Mouse (Mus musculus) bone marrow, adult 2 months (tissue): ENCODE measurements around the gene Mef2b. TPM values are rescaled to one million over a fixed set of nuclear protein-coding genes. Genes with fewer than 3 reads are reported as not detected.

Source experiments
- H3K27ac ChIP-seq: fragments of 200-500 bp; 2 replicates; pipeline ENCODE4 v1.5.1; 2012; ENCODE audit warnings: low read depth, mild to moderate bottlenecking, control low read depth, inconsistent platforms, low read length; ENCODE audit not compliant: control insufficient read depth, poor library complexity, insufficient read depth
- H3K4me1 ChIP-seq: fragments of 200-500 bp; 2 replicates; pipeline ENCODE4 v1.6.1; 2011; ENCODE audit warnings: low read length; ENCODE audit not compliant: control insufficient read depth, insufficient read depth
- H3K4me3 ChIP-seq: fragments of 200-500 bp; replicated peaks from 2 replicates; pipeline ENCODE3; 2011; ENCODE audit warnings: mild to moderate bottlenecking, low read depth, low read length, control low read depth; ENCODE audit not compliant: control insufficient read depth
- CTCF ChIP-seq: fragments of 200-500 bp; IDR thresholded peaks from 2 replicates; pipeline ENCODE4 v1.5.1; 2011; ENCODE audit warnings: low read length, control low read depth; ENCODE audit not compliant: control insufficient read depth, insufficient read depth
- POLR2A ChIP-seq: fragments of 200-500 bp; IDR thresholded peaks from 2 replicates; pipeline ENCODE4 v1.6.1; 2011; ENCODE audit warnings: low read depth, mild to moderate bottlenecking, control low read depth, low read length, borderline replicate concordance; ENCODE audit not compliant: control insufficient read depth
- WGBS: fragments of 180-500 bp; shearing (Covaris S2); methylation state at CpG from one replicate; pipeline ENCODE4 v1.1.7; 2018; 5-methylcytosine and 5-hydroxymethylcytosine counted together
- polyA plus RNA-seq: library from polyadenylated mRNA; stranded (reverse); fragments of >200 nt; gene quantifications from 2 replicates; pipeline ENCODE4 v1.2.4, GENCODE M21; 2011; ENCODE audit warnings: low replicate concordance; ENCODE audit not compliant: missing spikeins, insufficient read depth, insufficient read length

Mef2b gene
- polyA plus RNA-seq: 1.3 and 2.7 TPM in 2 replicates

DNA sequence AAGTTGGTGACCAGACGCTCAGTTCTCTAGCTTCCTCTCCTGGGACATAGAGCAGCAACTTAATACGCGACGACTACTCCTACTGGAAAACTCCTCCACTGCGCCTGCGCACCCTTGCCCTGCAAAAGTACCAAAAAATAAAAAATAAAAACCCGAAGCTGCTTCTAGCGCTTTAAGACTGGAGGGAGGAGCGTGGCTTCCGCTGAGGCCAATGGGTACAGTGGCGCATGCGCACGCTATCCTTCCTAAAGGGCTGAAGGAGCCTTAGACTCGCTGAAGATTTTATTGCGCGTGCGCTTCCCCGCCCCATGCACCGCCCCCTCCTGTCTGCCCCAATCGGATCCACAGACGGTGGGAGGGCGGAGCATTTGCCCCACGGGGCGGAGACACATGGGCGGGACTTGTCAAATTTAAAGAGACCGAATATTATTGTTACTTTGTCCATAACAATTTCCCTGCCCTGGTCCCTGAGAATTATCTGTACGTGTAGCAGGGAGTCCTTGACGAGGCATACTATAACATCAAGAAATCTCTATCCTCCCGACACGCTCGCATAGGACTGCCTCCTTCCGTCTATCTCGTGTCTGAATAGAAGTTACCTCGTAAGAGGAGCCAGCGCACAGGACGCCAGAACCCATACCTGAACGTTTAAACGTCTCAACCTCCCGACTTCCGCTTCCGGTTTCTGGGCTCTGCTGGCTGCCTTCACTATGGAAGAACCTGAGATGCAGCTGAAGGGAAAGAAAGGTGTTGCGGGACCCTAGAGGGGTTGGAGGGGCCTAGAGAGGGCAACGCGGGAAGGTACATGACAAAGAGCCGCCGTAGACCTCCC, at the start of gene Mef2b, which contains the start of the genes Rfxank and Borcs8:
Gene Mef2b (plus strand): TSS at position 686 of the 832 bp plus-strand sequence.
Gene Rfxank (minus strand): TSS at position 129 of the 832 bp plus-strand sequence.
Gene Borcs8 (plus strand): TSS at position 474 of the 832 bp plus-strand sequence.
- under 1% methylated on average over 46 of the region's 46 CpGs for WGBS
- peak within 1 kb of the TSS; percentile 88 for H3K4me3 ChIP-seq
- H3K4me1 ChIP-seq: peaks cover 2% of the 10 kb centered on the region; the same call in 1 of the 2 replicates
- TF ChIP-seq POLR2A: no peak; the same call in 1 of the 2 replicates
- TF ChIP-seq CTCF: no peak
- peak within 1 kb of the TSS; percentile 89 for H3K27ac ChIP-seq

DNA sequence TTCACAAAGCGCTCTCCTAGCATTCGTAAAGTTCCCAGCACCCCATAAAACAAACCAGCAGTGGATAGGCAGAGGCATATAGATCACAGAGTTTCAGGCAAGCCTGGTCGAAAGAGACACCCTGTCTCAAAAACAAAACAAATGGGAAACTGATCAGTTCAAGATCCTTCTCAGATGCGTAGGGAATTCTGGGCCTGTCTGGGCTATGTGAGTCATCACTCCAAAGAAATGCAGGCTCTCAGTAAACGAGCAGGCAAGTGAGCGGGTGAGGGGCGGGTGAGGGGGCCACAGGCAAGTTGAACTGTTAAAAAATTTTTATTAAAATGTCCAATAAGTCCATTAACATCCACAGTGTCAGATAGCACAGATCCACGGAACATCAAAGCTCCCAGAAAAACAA, 46.7 kb upstream of the Mef2b start:
- H3K4me1 ChIP-seq: no peaks in the 10 kb centered on the region
- no peak for TF ChIP-seq POLR2A
- TF ChIP-seq CTCF: no peak
- no peak overlapping the region for H3K4me3 ChIP-seq
- no peak overlapping the region for H3K27ac ChIP-seq
- WGBS: 74% methylated on average over 8 of the region's 8 CpGs

DNA sequence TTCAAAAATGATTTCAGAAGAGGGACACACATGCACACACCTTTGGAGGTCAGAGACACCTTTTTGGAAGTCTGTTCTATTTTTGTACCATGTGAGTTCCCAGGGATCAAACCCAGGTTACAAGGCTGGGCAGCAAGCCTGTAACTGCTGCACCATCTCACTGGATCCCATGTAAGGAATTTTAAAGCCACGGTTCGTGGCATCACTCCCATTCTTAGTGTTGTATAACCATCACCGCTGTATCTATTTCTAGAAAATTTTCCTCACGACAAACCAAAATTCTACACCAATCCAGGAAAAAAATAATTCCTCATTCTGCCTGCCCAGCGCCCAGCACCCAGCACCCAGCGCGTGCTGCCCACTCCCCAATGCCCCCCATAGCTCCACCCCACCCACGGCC, 40.2 kb upstream of the Mef2b start:
- Histone ChIP-seq H3K4me3 (no peak overlapping the region), H3K4me1 (no peaks in the 10 kb centered on the region), H3K27ac (no peak overlapping the region)
- WGBS: 59% methylated on average over 8 of the region's 8 CpGs
- TF ChIP-seq POLR2A: no peak
- TF ChIP-seq CTCF: no peak

DNA sequence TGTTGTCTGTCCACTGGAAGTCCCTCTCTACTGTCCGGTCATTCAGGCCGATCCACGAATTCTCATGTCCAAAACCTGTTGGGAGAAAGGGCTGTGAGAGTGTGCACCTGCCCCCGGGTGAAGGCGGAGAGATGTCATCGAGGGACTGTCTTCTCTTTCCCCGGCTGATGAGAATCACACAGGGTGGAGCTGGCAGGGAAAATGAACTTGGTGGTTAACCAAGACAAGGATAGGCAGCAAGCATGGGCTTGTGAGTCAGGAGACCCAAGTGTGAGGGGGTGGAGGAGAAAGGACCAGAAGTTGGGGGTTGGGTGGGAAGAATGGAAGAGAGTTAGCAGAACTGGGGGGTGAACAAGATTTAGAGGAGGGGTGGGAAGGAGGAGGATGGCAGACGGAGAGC, 39.3 kb upstream of the Mef2b start:
- no peak overlapping the region for H3K27ac ChIP-seq
- H3K4me3 ChIP-seq: no peak overlapping the region
- H3K4me1 ChIP-seq: no peaks in the 10 kb centered on the region
- WGBS: 76% methylated on average over 8 of the region's 8 CpGs
- TF ChIP-seq POLR2A: no peak
- TF ChIP-seq CTCF: no peak

DNA sequence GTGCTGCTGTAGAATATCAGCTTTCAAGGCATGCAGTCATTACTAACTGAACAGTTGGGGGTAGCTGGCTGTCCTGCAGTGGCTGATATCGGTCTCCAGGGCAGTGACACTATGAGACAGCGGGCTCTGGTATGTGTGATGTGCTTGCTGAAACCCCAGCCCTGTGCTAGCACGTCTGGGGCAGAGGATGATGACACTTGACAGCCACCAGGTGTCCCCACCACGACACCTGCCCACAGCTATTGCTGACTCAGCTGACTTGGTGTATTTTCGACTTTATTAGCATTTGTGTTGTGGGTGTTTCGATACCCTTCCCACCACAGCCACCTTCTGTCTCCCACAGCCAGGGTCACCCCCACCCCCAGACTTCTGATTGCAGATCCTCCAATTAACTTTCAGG, 35.0 kb upstream of the Mef2b start:
- TF ChIP-seq POLR2A: no peak
- TF ChIP-seq CTCF: peak; percentile 89
- no peak overlapping the region for H3K27ac ChIP-seq
- no peak overlapping the region for H3K4me3 ChIP-seq
- peaks cover under 1% of the 10 kb centered on the region for H3K4me1 ChIP-seq
- WGBS: 11% methylated on average over 6 of the region's 6 CpGs

DNA sequence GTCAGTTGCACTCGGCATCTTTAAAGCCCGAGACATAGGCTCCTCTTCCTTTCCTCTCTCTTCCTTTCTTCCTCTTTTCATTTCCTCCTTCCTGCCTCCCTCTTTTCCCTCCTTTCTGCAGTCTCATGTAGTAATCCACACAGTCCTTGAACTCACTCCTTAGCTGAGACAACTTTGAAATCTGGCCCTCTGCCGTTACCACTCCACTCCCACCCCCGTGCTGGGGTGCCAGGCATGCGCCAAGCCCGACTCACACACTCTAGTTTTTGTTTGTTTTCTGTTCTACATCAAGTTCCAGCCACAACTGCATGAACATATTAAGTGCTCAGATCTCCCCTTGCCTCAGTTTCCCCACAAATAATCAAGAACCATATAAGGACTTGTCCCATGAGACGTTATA, 34.6 kb upstream of the Mef2b start:
- Histone ChIP-seq H3K4me1 (peaks cover 2% of the 10 kb centered on the region), H3K27ac (no peak overlapping the region), H3K4me3 (no peak overlapping the region)
- TF ChIP-seq CTCF: no peak
- TF ChIP-seq POLR2A: no peak
- WGBS: 45% methylated on average over 7 of the region's 7 CpGs

DNA sequence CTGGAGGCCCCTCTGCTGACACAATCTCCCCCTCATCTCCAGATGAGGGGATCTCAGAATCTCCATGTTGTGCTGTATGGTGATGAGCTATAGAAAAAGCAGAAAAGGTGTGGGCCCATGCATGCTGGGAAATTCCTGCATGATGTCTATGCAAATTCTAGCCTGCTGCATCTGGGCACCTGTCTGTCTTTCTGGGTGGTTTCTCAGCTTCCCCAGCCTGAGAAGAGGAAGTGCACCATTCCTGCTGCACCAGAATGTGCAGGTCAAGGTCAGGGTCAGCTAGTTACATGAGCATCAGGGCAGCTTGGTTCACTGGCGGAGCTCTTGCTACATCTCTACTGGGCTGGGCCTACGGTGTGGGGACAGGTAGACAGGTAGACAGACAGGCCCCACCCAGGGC, 29.1 kb upstream of the Mef2b start:
- WGBS: 72% methylated on average over 2 of the region's 2 CpGs
- no peak for TF ChIP-seq POLR2A
- no peak for TF ChIP-seq CTCF
- H3K27ac ChIP-seq: no peak overlapping the region
- H3K4me3 ChIP-seq: no peak overlapping the region
- H3K4me1 ChIP-seq: peaks cover 2% of the 10 kb centered on the region

DNA sequence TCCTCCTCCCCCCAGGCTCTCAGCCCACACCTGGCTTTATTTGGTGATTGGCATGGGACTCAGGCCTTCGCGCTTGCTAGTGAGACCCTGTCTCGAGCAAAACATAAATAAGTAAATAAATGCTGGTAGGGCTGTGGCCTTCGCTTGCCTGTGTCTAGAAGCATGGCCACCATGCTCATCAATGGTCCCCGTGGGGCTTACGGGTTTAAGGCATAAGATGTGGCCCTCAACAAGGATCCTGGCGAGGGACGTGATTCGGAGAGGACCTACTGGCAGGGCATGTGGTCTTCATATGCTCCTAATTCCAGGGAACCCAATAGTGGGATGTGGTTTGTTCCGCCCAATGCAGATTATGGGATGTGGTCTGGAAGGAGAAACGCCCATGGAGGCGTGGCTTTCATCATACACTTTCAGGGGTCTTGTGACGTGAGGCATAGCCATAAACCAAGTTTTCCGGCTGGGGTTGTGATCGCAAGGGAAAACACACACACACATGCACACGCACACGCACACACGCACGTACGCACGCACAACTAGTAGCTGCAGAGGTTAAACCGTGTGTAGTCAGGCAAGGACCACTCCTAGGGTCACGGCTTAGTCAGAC, 28.2 kb upstream of the Mef2b start:
- H3K4me1 ChIP-seq: peaks cover 2% of the 10 kb centered on the region; the same call in 1 of the 2 replicates
- TF ChIP-seq POLR2A: no peak
- H3K4me3 ChIP-seq: no peak overlapping the region
- H3K27ac ChIP-seq: no peak overlapping the region
- 58% methylated on average over 23 of the region's 23 CpGs for WGBS
